Mouse (Mus musculus): ENCODE measurements around the gene Olfr299. TPM values are rescaled to one million over a fixed set of nuclear protein-coding genes. Genes with fewer than 3 reads are reported as not detected.

Olfr299 gene
- not detected for total RNA-seq (2021)
- long read RNA-seq, experiment 1: 0 reads
- long read RNA-seq, experiment 2: 0 reads

DNA sequence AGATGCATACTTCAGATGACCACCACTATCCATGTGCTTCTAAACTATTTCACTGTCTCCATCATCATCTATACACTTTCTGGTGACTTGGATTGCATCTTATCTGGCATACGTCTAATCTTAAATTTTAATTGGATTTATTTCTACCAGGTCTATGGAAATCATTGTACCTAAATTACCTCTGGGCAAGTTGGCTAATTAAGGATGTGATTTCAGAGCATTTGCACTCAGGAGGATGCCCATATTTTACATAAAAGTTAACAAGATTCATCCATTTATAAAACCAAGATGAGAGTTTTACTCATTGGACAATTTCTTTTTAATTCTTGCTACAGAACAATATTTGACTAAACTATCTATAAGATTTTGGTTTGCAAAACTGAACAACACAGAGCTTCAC is at the start of gene Olfr299:
Olfr299 (plus strand) TSS at position 301 of the 400 bp plus-strand sequence.
- Histone ChIP-seq H3K27ac (no peak within 1 kb of the TSS), H3K4me3 (no peak within 1 kb of the TSS)
- no peak for DNase-seq (ENCODE audit: low spot score in 2 of 2)
- no peak for TF ChIP-seq CTCF (conservative IDR thresholded peaks at IDR 0.05)

DNA sequence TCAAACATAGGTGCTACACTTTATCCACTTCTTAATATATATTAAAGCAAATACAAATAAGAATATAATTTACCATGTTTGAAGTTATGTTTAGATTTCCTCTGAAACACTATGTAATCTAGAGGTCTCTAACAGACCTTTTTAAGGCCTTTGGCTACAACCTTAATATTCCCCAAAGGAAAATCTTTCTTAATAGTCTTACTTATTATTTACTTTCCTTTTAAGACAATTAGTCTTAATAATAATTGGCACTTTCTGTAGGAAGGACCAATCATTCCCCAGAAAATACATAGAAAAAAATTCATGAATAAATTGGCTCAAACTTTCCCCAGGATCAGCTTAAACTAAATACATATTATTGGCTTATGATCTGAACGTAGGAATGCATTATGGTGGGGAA is 32.7 kb downstream of the Olfr299 start, which contains the start of gene Olfr298:
Olfr298 (minus strand) TSS at position 101 of the 400 bp plus-strand sequence.
- Histone ChIP-seq H3K4me3 (no peak within 1 kb of the TSS), H3K27ac (no peak within 1 kb of the TSS)
- no peak for DNase-seq (ENCODE audit: low spot score in 2 of 2)
- no peak for TF ChIP-seq CTCF (conservative IDR thresholded peaks at IDR 0.05)

Other genes starting within 250 kb of the Olfr299 start
- gene Vmn2r76, start 213.6 kb upstream of the Olfr299 start, total RNA-seq (2021): not detected
- not detected for gene Olfr310, start 182.7 kb upstream of the Olfr299 start, total RNA-seq (2021)
- gene Olfr309, start 146.2 kb upstream of the Olfr299 start, total RNA-seq (2021): not detected
- not detected for gene Olfr308, start 134.3 kb upstream of the Olfr299 start, total RNA-seq (2021)
- not detected for gene Olfr307, start 122.3 kb upstream of the Olfr299 start, total RNA-seq (2021)
- not detected for gene Olfr305, start 93.0 kb upstream of the Olfr299 start, total RNA-seq (2021)
- not detected for gene Olfr304, start 73.3 kb upstream of the Olfr299 start, total RNA-seq (2021)
- gene Olfr303, start 62.1 kb upstream of the Olfr299 start, total RNA-seq (2021): not detected
- gene Olfr301, start 56.1 kb upstream of the Olfr299 start, total RNA-seq (2021): not detected
- not detected for gene Olfr298, start 32.6 kb downstream of the Olfr299 start, total RNA-seq (2021)
- gene Olfr297, start 60.0 kb downstream of the Olfr299 start, total RNA-seq (2021): not detected
- gene Olfr295, start 123.9 kb downstream of the Olfr299 start, total RNA-seq (2021): not detected
- gene Olfr294, start 156.7 kb downstream of the Olfr299 start, total RNA-seq (2021): not detected
- not detected for gene Olfr293, start 189.1 kb downstream of the Olfr299 start, total RNA-seq (2021)
- not detected for gene Olfr292, start 228.4 kb downstream of the Olfr299 start, total RNA-seq (2021)

Measured in layer of hippocampus, adult 2 months (tissue).